Mouse (Mus musculus) adrenal gland, postnatal 10 days (tissue): ENCODE data around the gene Notch1. TPM values are rescaled to one million over a fixed set of nuclear protein-coding genes. Genes with fewer than 3 reads are reported as not detected.
A peak's percentile ranks its signal among the peaks of the same experiment; 100 is the strongest.

Source experiments
- DNase-seq: peaks from one replicate; pipeline ENCODE4 v3.0.0; 2021; ENCODE audit warnings: mixed read lengths
- total RNA-seq, 2 experiments: library from RNA; stranded (reverse); gene quantifications; 2 replicates each; pipeline ENCODE4 v1.2.3; 2021

The Notch1 gene
- total RNA-seq, 2 experiments from 2014 or later, result 27.1 to 36.4 TPM

- no peak for DNase-seq
These were observed 13.4 kb upstream of the Notch1 start for GRCm38 (mm10) chr2:26529881-26530280.

- no peak for DNase-seq
These were observed 12.8 kb upstream of the Notch1 start for GRCm38 (mm10) chr2:26529221-26529805.

GRCm38 (mm10) chr2:26526443-26527257, 10.2 kb upstream of the Notch1 start:
- DNase-seq, result no peak

- DNase-seq, result peak; percentile 50
These were observed 9.0 kb upstream of the Notch1 start for GRCm38 (mm10) chr2:26525355-26526018.

GRCm38 (mm10) chr2:26522327-26522726, 5.9 kb upstream of the Notch1 start:
- DNase-seq, result no peak

- no peak for DNase-seq
These were observed 3.3 kb upstream of the Notch1 start for GRCm38 (mm10) chr2:26519753-26520152.

GRCm38 (mm10) chr2:26516987-26517386, 524 bp upstream of the Notch1 start:
- no peak for DNase-seq

- no peak for DNase-seq
These were observed 1.1 kb downstream of the Notch1 start for GRCm38 (mm10) chr2:26515335-26515734.

GRCm38 (mm10) chr2:26513105-26513745, 3.2 kb downstream of the Notch1 start:
- DNase-seq, result no peak

GRCm38 (mm10) chr2:26508661-26509060, 7.8 kb downstream of the Notch1 start:
- no peak for DNase-seq

- peak; percentile 23 for DNase-seq
These were observed 8.5 kb downstream of the Notch1 start for GRCm38 (mm10) chr2:26507961-26508391.

- peak; percentile 90 for DNase-seq
These were observed 9.0 kb downstream of the Notch1 start for GRCm38 (mm10) chr2:26507481-26507886.

GRCm38 (mm10) chr2:26506746-26507280, 9.7 kb downstream of the Notch1 start:
- peak; percentile 46 for DNase-seq

GRCm38 (mm10) chr2:26504772-26505480, 11.5 kb downstream of the Notch1 start:
- DNase-seq, result peak; percentile 3

GRCm38 (mm10) chr2:26503661-26504575, 12.5 kb downstream of the Notch1 start:
- DNase-seq, result peak; percentile 90

- DNase-seq, result no peak
These were observed 13.4 kb downstream of the Notch1 start for GRCm38 (mm10) chr2:26502863-26503631.

GRCm38 (mm10) chr2:26502299-26502862, 14.1 kb downstream of the Notch1 start:
- DNase-seq, result peak; percentile 66

GRCm38 (mm10) chr2:26501651-26502141, 14.8 kb downstream of the Notch1 start:
- no peak for DNase-seq
